Mouse (Mus musculus) G1E (cell line): ENCODE measurements at regions not wholly inside any gene's neighbourhood (a gene's known extent, or its start where the extent isn't known, plus 50 kb on each side); places are given as distances from the start of the nearest gene placed in this dataset.

ENCODE experiments used
- CTCF ChIP-seq: IDR thresholded peaks from 2 replicates; pipeline ENCODE4 v1.5.1; 2012; ENCODE audit warnings: low read depth, low read length, inconsistent platforms, mixed read lengths
- GATA1 ChIP-seq: IDR thresholded peaks from 2 replicates; pipeline ENCODE4 v1.6.1; 2012; ENCODE audit warnings: borderline replicate concordance, low read length, inconsistent platforms, mixed read lengths
- GATA2 ChIP-seq: IDR thresholded peaks from 2 replicates; pipeline ENCODE4 v1.6.1; 2012; ENCODE audit warnings: low read depth, low read length, inconsistent platforms, borderline replicate concordance
- POLR2AphosphoS5 ChIP-seq: IDR thresholded peaks from 2 replicates; pipeline ENCODE4 v1.6.1; 2012; ENCODE audit warnings: low read depth, low read length, inconsistent platforms; ENCODE audit not compliant: insufficient replicate concordance
- TAL1 ChIP-seq: conservative IDR thresholded peaks from 2 replicates; pipeline ENCODE4 v1.6.1; 2012; ENCODE audit warnings: low read depth, low read length, inconsistent platforms, mixed read lengths

DNA sequence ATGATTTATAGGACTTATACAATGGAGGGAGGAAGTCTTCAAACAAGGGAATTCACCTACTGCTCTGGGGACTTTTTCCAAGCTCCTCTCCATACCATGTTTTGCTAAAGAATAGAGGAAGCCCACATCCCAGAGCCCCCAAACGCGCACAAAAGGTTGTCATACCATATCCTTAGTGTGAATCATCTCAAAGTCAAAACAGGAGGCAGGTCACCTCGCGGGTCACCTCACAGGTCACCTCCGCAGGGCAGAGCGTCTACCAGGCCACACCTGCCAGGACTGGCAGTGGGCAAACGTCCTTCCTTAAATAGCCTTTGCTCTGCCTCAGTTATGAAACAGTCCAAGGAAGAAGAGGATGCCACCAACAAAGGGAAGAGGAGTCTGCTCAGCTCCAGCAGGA lies 307.3 kb upstream of the Arglu1 start:
- TF ChIP-seq CTCF (no peak), POLR2AphosphoS5 (no peak), GATA2 (no peak), TAL1 (no peak), GATA1 (no peak)
